Mouse (Mus musculus) megakaryocyte, adult 5-6 weeks (primary cell): ENCODE data around the gene Gm9913. TPM values are rescaled to one million over a fixed set of nuclear protein-coding genes. Genes with fewer than 3 reads are reported as not detected.

ENCODE experiments used
- ATAC-seq: 2 replicates; pipeline ENCODE4 v1.8.0; 2016; ENCODE audit warnings: mild to moderate bottlenecking, inconsistent platforms; ENCODE audit not compliant: poor library complexity, severe bottlenecking
- total RNA-seq, 2 experiments: library from RNA; stranded (forward) in 1 of 2; stranded (reverse) in 1 of 2; fragments of 153-499, 151-499 nt in 1 of 2; fragments of 221-1000, 200-1000 nt in 1 of 2; gene quantifications; 2 replicates each; pipeline versions ENCODE4 v1.2.3 to v1.2.4; 2015 to 2017

Gene Gm9913
- total RNA-seq (2015) (not detected in 2 replicates), total RNA-seq (2017) (not detected in 2 replicates)

- ATAC-seq, result no peak
These were observed at the start of gene Gm9913 for GRCm38 (mm10) chr2:125505006-125505745. TSS of gene Gm9913 (plus strand) at chr2:125505089.

GRCm38 (mm10) chr2:125456059-125456789 lies 48.7 kb upstream of the Gm9913 start:
- ATAC-seq, result peak; percentile 92

GRCm38 (mm10) chr2:125459087-125459486 lies 45.8 kb upstream of the Gm9913 start:
- ATAC-seq, result no peak

- no peak for ATAC-seq
These were observed 40.9 kb upstream of the Gm9913 start for GRCm38 (mm10) chr2:125464036-125464435.

- ATAC-seq, result no peak
These were observed 34.2 kb upstream of the Gm9913 start for GRCm38 (mm10) chr2:125470553-125471295.

GRCm38 (mm10) chr2:125471721-125472120 lies 33.2 kb upstream of the Gm9913 start:
- ATAC-seq, result no peak

GRCm38 (mm10) chr2:125473228-125473627 lies 31.7 kb upstream of the Gm9913 start:
- no peak for ATAC-seq

- no peak for ATAC-seq
These were observed 30.2 kb upstream of the Gm9913 start for GRCm38 (mm10) chr2:125474690-125475089.

- no peak for ATAC-seq
These were observed 28.7 kb upstream of the Gm9913 start for GRCm38 (mm10) chr2:125476231-125476630.

GRCm38 (mm10) chr2:125477367-125477766 lies 27.5 kb upstream of the Gm9913 start:
- ATAC-seq, result no peak

- ATAC-seq, result no peak
These were observed 26.2 kb upstream of the Gm9913 start for GRCm38 (mm10) chr2:125478705-125479104.

GRCm38 (mm10) chr2:125480057-125480456 lies 24.8 kb upstream of the Gm9913 start:
- ATAC-seq, result no peak

- no peak for ATAC-seq
These were observed 23.8 kb upstream of the Gm9913 start for GRCm38 (mm10) chr2:125481116-125481515.

- ATAC-seq, result no peak
These were observed 23.2 kb upstream of the Gm9913 start for GRCm38 (mm10) chr2:125481531-125482317.

GRCm38 (mm10) chr2:125484164-125484563 lies 20.7 kb upstream of the Gm9913 start:
- ATAC-seq, result no peak

GRCm38 (mm10) chr2:125484910-125485309 lies 20.0 kb upstream of the Gm9913 start:
- ATAC-seq, result no peak

- no peak for ATAC-seq
These were observed 14.9 kb upstream of the Gm9913 start for GRCm38 (mm10) chr2:125489979-125490378.

GRCm38 (mm10) chr2:125492050-125492900 lies 12.6 kb upstream of the Gm9913 start:
- ATAC-seq, result no peak

- no peak for ATAC-seq
These were observed 10.6 kb upstream of the Gm9913 start for GRCm38 (mm10) chr2:125494291-125494690.
